In genomic region chr12:109022181-109022691, GRCm38 (mm10) we compare ENCODE assay signal across 17 mouse cellular contexts. TPM values are rescaled to one million over a fixed set of nuclear protein-coding genes. Genes with fewer than 3 reads are reported as not detected.
A peak's percentile ranks its signal among the peaks of the same experiment; 100 is the strongest.
DNase-seq lines count a peak whose midpoint lies in the region; ATAC-seq lines count a peak whose summit lies in the region.
"Had no signal": no experiment of that assay in that cellular context is flagged by ENCODE, and none has a peak within 500 bp of the region (broad histone marks: within the 10 kb centered on the region; RNA-seq: fewer than 3 reads in every experiment).

No protein-coding gene starts in this region.

- H3K9me3 ChIP-seq in kidney, embryonic 14.5 days (ENCODE audit: control insufficient read depth, low read length), result no peaks in the 10 kb centered on the region
- no peaks in the 10 kb centered on the region for H3K9me3 ChIP-seq in lung, embryonic 16.5 days (ENCODE audit: control insufficient read depth, low read length)
- H3K9me3 ChIP-seq: embryonic facial prominence, embryonic 12.5 days; heart, embryonic 10.5 days; limb, embryonic 12.5 days; liver, embryonic 13.5 days had no signal

- H3K9ac ChIP-seq in kidney, embryonic 14.5 days (ENCODE audit: low read depth, low read length), result no peak overlapping the region
- no peak overlapping the region for H3K9ac ChIP-seq in lung, embryonic 16.5 days (ENCODE audit: low read length)
- H3K9ac ChIP-seq: embryonic facial prominence, embryonic 12.5 days; limb, embryonic 12.5 days; liver, embryonic 13.5 days had no signal

- no peak overlapping the region for H3K4me2 ChIP-seq in kidney, embryonic 14.5 days (replicated peaks; ENCODE audit: low read depth, low read length)
- no peak overlapping the region for H3K4me2 ChIP-seq in lung, embryonic 16.5 days (ENCODE audit: low read depth, low read length)
- H3K4me2 ChIP-seq: embryonic facial prominence, embryonic 12.5 days; limb, embryonic 12.5 days; liver, embryonic 13.5 days had no signal

- H3K27ac ChIP-seq in kidney, embryonic 14.5 days (ENCODE audit: low read depth, low read length), result no peak overlapping the region
- H3K27ac ChIP-seq in lung, embryonic 16.5 days (ENCODE audit: low read length), result no peak overlapping the region
- H3K27ac ChIP-seq: embryonic facial prominence, embryonic 12.5 days; heart, embryonic 10.5 days; limb, embryonic 12.5 days; liver, embryonic 13.5 days had no signal

- peak; percentile 45; the same call in 1 of the 2 replicates for ATAC-seq in kidney, embryonic 14.5 days (ENCODE audit: low FRiP score, low TSS enrichment)
- ATAC-seq in lung, embryonic 16.5 days (ENCODE audit: low read depth), result peak; percentile 71; the same call in 1 of the 2 replicates
- ATAC-seq: activated CD4-positive, CD25-positive, alpha-beta regulatory T cell, adult 4 months; forebrain, embryonic 16.5 days; Patski had no signal

- no peaks in the 10 kb centered on the region; the same call in 1 of the 2 replicates for H3K36me3 ChIP-seq in kidney, embryonic 14.5 days (ENCODE audit: control insufficient read depth, insufficient read depth, low read length)
- H3K36me3 ChIP-seq in lung, embryonic 16.5 days (ENCODE audit: control insufficient read depth, insufficient read depth, low read length), result peaks cover 4% of the 10 kb centered on the region
- H3K36me3 ChIP-seq: liver, embryonic 13.5 days had no signal

- no peak for DNase-seq in kidney, postnatal 14 days
- DNase-seq in lung, adult 18-20 months, result no peak
- peak; percentile 93 to 94 for DNase-seq in cerebellum, adult 18-20 months
- peak; percentile 93 to 94 for DNase-seq in cerebellum, postnatal 36 days
- no peak for DNase-seq in thymus, postnatal 10 days (ENCODE audit: low spot score in 2 of 2)
- DNase-seq: heart, postnatal 14 days; liver, embryonic 13.5 days; lung, postnatal 14 days; right cerebral cortex, postnatal 25 days had no signal

- H3K4me3 ChIP-seq in kidney, embryonic 14.5 days (ENCODE audit: low read length), result no peak overlapping the region
- no peak overlapping the region for H3K4me3 ChIP-seq in lung, embryonic 16.5 days (ENCODE audit: low read length)
- H3K4me3 ChIP-seq: embryonic facial prominence, embryonic 12.5 days; heart, embryonic 10.5 days; limb, embryonic 12.5 days; liver, embryonic 13.5 days had no signal

- 47% methylated on average over 10 of the region's 10 CpGs for WGBS in kidney, embryonic 14.5 days
- WGBS in lung, embryonic 16.5 days, result 68% methylated on average over 10 of the region's 10 CpGs

- H3K27me3 ChIP-seq in kidney, embryonic 14.5 days (ENCODE audit: control insufficient read depth, insufficient read depth, low read length), result 0 out of 2 replicates have a peak, but pooled peaks cover 3% of the 10 kb centered on the region
- H3K27me3 ChIP-seq in lung, embryonic 16.5 days (ENCODE audit: control insufficient read depth, insufficient read depth, low read depth, low read length), result no peaks in the 10 kb centered on the region
- H3K27me3 ChIP-seq: embryonic facial prominence, embryonic 12.5 days; liver, embryonic 13.5 days; Patski had no signal

- H3K4me1 ChIP-seq in kidney, embryonic 14.5 days (ENCODE audit: control insufficient read depth, insufficient read depth, low read length), result 0 out of 2 replicates have a peak, but pooled peaks cover 5% of the 10 kb centered on the region
- no peaks in the 10 kb centered on the region for H3K4me1 ChIP-seq in lung, embryonic 16.5 days (replicated peaks; ENCODE audit: control insufficient read depth, insufficient read depth, low read length)
- H3K4me1 ChIP-seq: embryonic facial prominence, embryonic 12.5 days; liver, embryonic 13.5 days had no signal

RNA-seq across cellular contexts. Expression of gene Begain, which starts 45.8 kb away (rescaled TPM):
- polyA plus RNA-seq in kidney, embryonic 14.5 days (2014; fragmentation: Nextera tagmentation; extraction: Ambion mirVana), result 5.7 and 6.2 TPM in 2 replicates
- 3.2 and 3.9 TPM in 2 replicates for polyA plus RNA-seq in lung, embryonic 16.5 days (2015; fragmentation: Nextera tagmentation; extraction: Ambion mirVana)
- polyA plus RNA-seq: activated CD4-positive, CD25-positive, alpha-beta regulatory T cell, adult 4 months had no signal

Comparison
In these comparisons a context has a peak if more than half of its experiments do, and no peak if none do; other contexts are left out.
1. DNase-seq: peak in cerebellum, adult 18-20 months (2 of 2) and cerebellum, postnatal 36 days (2 of 2); none in kidney, postnatal 14 days (single experiment), lung, adult 18-20 months (0 of 2) and thymus, postnatal 10 days (0 of 2).